Mouse (Mus musculus) liver, postnatal 0 days (tissue): Measurements from ENCODE around the gene Epb41l2. TPM values are rescaled to one million over a fixed set of nuclear protein-coding genes. Genes with fewer than 3 reads are reported as not detected.

ENCODE experiments used
- ATAC-seq: fragments of 200-750 bp; cut with Nextera tagmentation; 2 replicates; pipeline ENCODE4 v1.8.0; 2017; ENCODE audit warnings: mild to moderate bottlenecking, moderate library complexity
- DNase-seq: peaks from one replicate; pipeline ENCODE4 v3.0.0-alpha.2; 2016
- H3K27ac ChIP-seq: fragments of 300-500 bp; sonication (generic); 2 replicates; pipeline ENCODE4 v1.5.1; 2014; ENCODE audit warnings: antibody characterized with exemption, moderate library complexity, mild to moderate bottlenecking, low read depth
- H3K27me3 ChIP-seq: fragments of 300-500 bp; sonication (generic); 2 replicates; pipeline ENCODE4 v1.6.1; 2014; ENCODE audit warnings: low read length, control low read depth, mixed read lengths; ENCODE audit not compliant: insufficient read depth
- H3K36me3 ChIP-seq: fragments of 300-500 bp; sonication (generic); replicated peaks from 2 replicates; pipeline ENCODE4 v1.6.1; 2014; ENCODE audit warnings: mild to moderate bottlenecking, control low read depth, low read length, moderate library complexity, mixed read lengths; ENCODE audit not compliant: insufficient read depth
- H3K4me1 ChIP-seq: fragments of 300-500 bp; sonication (generic); 2 replicates; pipeline ENCODE4 v1.6.1; 2014; ENCODE audit warnings: antibody characterized with exemption, mild to moderate bottlenecking, control low read depth; ENCODE audit not compliant: insufficient read depth
- H3K4me2 ChIP-seq: fragments of 300-500 bp; sonication (generic); 2 replicates; pipeline ENCODE4 v1.6.1; 2014; ENCODE audit warnings: low read depth, mild to moderate bottlenecking, low read length, moderate library complexity, mixed read lengths
- H3K4me3 ChIP-seq: fragments of 300-500 bp; sonication (generic); 2 replicates; pipeline ENCODE4 v1.5.1; 2014; ENCODE audit warnings: low read depth, low read length
- H3K9ac ChIP-seq: fragments of 300-500 bp; sonication (generic); replicated peaks from 2 replicates; pipeline ENCODE4 v1.6.1; 2014; ENCODE audit warnings: mild to moderate bottlenecking, moderate library complexity
- H3K9me3 ChIP-seq: fragments of 300-500 bp; sonication (generic); 2 replicates; pipeline ENCODE4 v1.6.1; 2016; ENCODE audit warnings: mild to moderate bottlenecking, control low read depth, low read length, mixed read lengths
- CTCF ChIP-seq: sonication (generic); IDR thresholded peaks from 2 replicates; pipeline ENCODE4 v1.5.1; 2016; ENCODE audit warnings: antibody characterized with exemption, low read depth
- EP300 ChIP-seq: IDR thresholded peaks from 2 replicates; pipeline ENCODE4 v1.6.1; 2016; ENCODE audit warnings: antibody characterized with exemption, low read depth, mild to moderate bottlenecking
- WGBS: fragments of 180-500 bp; shearing (Covaris S2); extraction: QIAGEN DNeasy Blood & Tissue Kit; methylation state at CpG from one replicate; pipeline ENCODE4 v1.1.7; 2014; ENCODE audit not compliant: insufficient replicate concordance; 5-methylcytosine and 5-hydroxymethylcytosine counted together
- polyA plus RNA-seq: library from polyadenylated mRNA; unstranded; fragments of >200 nt; fragmentation: Nextera tagmentation; extraction: Ambion mirVana; gene quantifications from 2 replicates; pipeline ENCODE4 v1.2.1, GENCODE M21; 2015

The Epb41l2 gene
- polyA plus RNA-seq, 1 experiment from 2014 or later: 7.8 TPM

- H3K4me3 ChIP-seq: no peak overlapping the region
- no peaks in the 10 kb centered on the region for H3K27me3 ChIP-seq
- H3K9ac ChIP-seq: no peak overlapping the region
- peaks cover 9% of the 10 kb centered on the region for H3K36me3 ChIP-seq
- DNase-seq (no peak), ATAC-seq (no peak)
- no peaks in the 10 kb centered on the region for H3K9me3 ChIP-seq
- WGBS: 71% methylated on average over 4 of the region's 4 CpGs
- TF ChIP-seq CTCF (no peak), EP300 (no peak)
- H3K27ac ChIP-seq: no peak overlapping the region
- peaks cover 6% of the 10 kb centered on the region; the same call in 1 of the 2 replicates for H3K4me1 ChIP-seq
- no peak overlapping the region for H3K4me2 ChIP-seq
Observed at GRCm38 (mm10) chr10:25526156-25526555, 166.6 kb downstream of the Epb41l2 start.

- H3K4me1 ChIP-seq: peaks cover 1% of the 10 kb centered on the region; the same call in 1 of the 2 replicates
- H3K4me3 ChIP-seq: no peak overlapping the region
- no peak overlapping the region for H3K4me2 ChIP-seq
- H3K27ac ChIP-seq: no peak overlapping the region
- no peaks in the 10 kb centered on the region for H3K27me3 ChIP-seq
- DNase-seq (no peak), ATAC-seq (no peak)
- TF ChIP-seq CTCF: no peak
- no peak for TF ChIP-seq EP300
- no peak overlapping the region for H3K9ac ChIP-seq
- WGBS: 76% methylated on average over 4 of the region's 4 CpGs
- peaks cover 9% of the 10 kb centered on the region for H3K36me3 ChIP-seq
- H3K9me3 ChIP-seq: no peaks in the 10 kb centered on the region
Observed at GRCm38 (mm10) chr10:25526622-25527021, 167.0 kb downstream of the Epb41l2 start.

GRCm38 (mm10) chr10:25527126-25527525 is 167.5 kb downstream of the Epb41l2 start:
- Histone ChIP-seq H3K27ac (no peak overlapping the region), H3K4me3 (no peak overlapping the region), H3K4me2 (no peak overlapping the region), H3K9ac (no peak overlapping the region), H3K4me1 (no peaks in the 10 kb centered on the region), H3K9me3 (no peaks in the 10 kb centered on the region), H3K27me3 (no peaks in the 10 kb centered on the region), H3K36me3 (peaks cover 6% of the 10 kb centered on the region)
- TF ChIP-seq CTCF (no peak), EP300 (no peak)
- no peak for DNase-seq
- ATAC-seq: no peak
- 60% methylated on average over 3 of the region's 3 CpGs for WGBS

GRCm38 (mm10) chr10:25531335-25531734 is 171.7 kb downstream of the Epb41l2 start:
- Histone ChIP-seq H3K4me2 (no peak overlapping the region), H3K9me3 (no peaks in the 10 kb centered on the region), H3K4me1 (no peaks in the 10 kb centered on the region), H3K27me3 (no peaks in the 10 kb centered on the region), H3K36me3 (no peaks in the 10 kb centered on the region), H3K4me3 (no peak overlapping the region), H3K9ac (no peak overlapping the region), H3K27ac (no peak overlapping the region)
- TF ChIP-seq EP300 (no peak), CTCF (no peak)
- 79% methylated on average over 13 of the region's 13 CpGs for WGBS
- no peak for ATAC-seq
- DNase-seq: no peak

DNA sequence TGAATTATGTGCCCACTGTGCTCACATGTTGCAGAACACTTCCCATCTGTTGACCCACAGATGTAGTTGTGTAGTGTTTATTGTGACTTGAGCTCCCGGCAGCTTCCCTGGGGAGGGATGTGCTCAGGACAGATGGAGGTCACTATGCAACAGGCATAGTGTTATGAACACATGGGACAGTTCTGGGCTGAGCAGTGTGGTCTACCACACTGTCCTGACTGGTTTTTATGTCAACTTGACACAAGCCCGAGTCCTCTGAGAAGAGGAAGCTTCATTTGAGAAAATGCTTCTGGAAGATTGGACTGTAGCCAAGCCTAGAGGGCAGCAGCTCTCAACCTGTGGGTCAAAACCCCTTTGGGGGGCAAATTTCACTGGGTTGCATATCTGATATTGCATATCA is 173.5 kb downstream of the Epb41l2 start:
- Histone ChIP-seq H3K27ac (no peak overlapping the region), H3K4me3 (no peak overlapping the region), H3K4me2 (peak overlapping the region; percentile 63), H3K4me1 (peaks cover 8% of the 10 kb centered on the region; the same call in 1 of the 2 replicates), H3K27me3 (no peaks in the 10 kb centered on the region), H3K9ac (no peak overlapping the region), H3K9me3 (no peaks in the 10 kb centered on the region), H3K36me3 (no peaks in the 10 kb centered on the region)
- ATAC-seq (no peak), DNase-seq (no peak)
- WGBS: 38% methylated on average over 2 of the region's 2 CpGs
- no peak for TF ChIP-seq CTCF

- Histone ChIP-seq H3K9ac (no peak overlapping the region), H3K4me2 (peak overlapping the region; percentile 63), H3K27me3 (no peaks in the 10 kb centered on the region), H3K27ac (no peak overlapping the region), H3K9me3 (no peaks in the 10 kb centered on the region), H3K4me3 (peak overlapping the region; percentile 46), H3K36me3 (no peaks in the 10 kb centered on the region), H3K4me1 (peaks cover 8% of the 10 kb centered on the region; the same call in 1 of the 2 replicates)
- WGBS: 53% methylated on average over 9 of the region's 9 CpGs
- TF ChIP-seq EP300 (no peak), CTCF (no peak)
- DNase-seq: no peak
- no peak for ATAC-seq
Observed at GRCm38 (mm10) chr10:25533513-25534246, 174.1 kb downstream of the Epb41l2 start.
